Mouse (Mus musculus) intestine, embryonic 14.5 days (tissue): Measurements from ENCODE around the gene Psmb10. TPM values are rescaled to one million over a fixed set of nuclear protein-coding genes. Genes with fewer than 3 reads are reported as not detected.
"Not testable (repeated sequence)": the region's sequence is repeated elsewhere in the genome, so short reads cannot be mapped to it uniquely, and the experiment has no call there.

ENCODE experiments used
- ATAC-seq: fragments of 200-750 bp; cut with Nextera tagmentation; replicated peaks from 2 replicates; pipeline ENCODE4 v1.8.0; 2017; ENCODE audit warnings: low read depth, moderate number of reproducible peaks, moderate TSS enrichment, moderate library complexity; ENCODE audit not compliant: low FRiP score, low TSS enrichment
- DNase-seq: peaks from one replicate; pipeline ENCODE4 v3.0.0-alpha.2; 2018; ENCODE audit warnings: low spot score
- H3K27ac ChIP-seq: fragments of 300-500 bp; sonication (generic); 2 replicates; pipeline ENCODE4 v1.5.1; 2014; ENCODE audit warnings: low read depth, mild to moderate bottlenecking, control low read depth
- H3K27me3 ChIP-seq: fragments of 300-500 bp; sonication (generic); replicated peaks from 2 replicates; pipeline ENCODE4 v1.6.1; 2014; ENCODE audit warnings: low read length, control low read depth; ENCODE audit not compliant: control insufficient read depth, insufficient read depth
- H3K36me3 ChIP-seq: fragments of 300-500 bp; sonication (generic); 2 replicates; pipeline ENCODE4 v1.6.1; 2014; ENCODE audit warnings: low read length, control low read depth; ENCODE audit not compliant: control insufficient read depth, insufficient read depth
- H3K4me1 ChIP-seq: fragments of 300-500 bp; sonication (generic); replicated peaks from 2 replicates; pipeline ENCODE4 v1.6.1; 2014; ENCODE audit warnings: low read length, control low read depth, mixed read lengths; ENCODE audit not compliant: control insufficient read depth, insufficient read depth
- H3K4me2 ChIP-seq: fragments of 300-500 bp; sonication (generic); 2 replicates; pipeline ENCODE4 v1.6.1; 2014; ENCODE audit warnings: low read length
- H3K4me3 ChIP-seq: fragments of 300-500 bp; sonication (generic); 2 replicates; pipeline ENCODE4 v1.5.1; 2014; ENCODE audit warnings: low read depth, low read length, control low read depth, mixed read lengths
- H3K9ac ChIP-seq: fragments of 300-500 bp; sonication (generic); 2 replicates; pipeline ENCODE4 v1.6.1; 2014; ENCODE audit warnings: mild to moderate bottlenecking, low read length
- H3K9me3 ChIP-seq: fragments of 300-500 bp; sonication (generic); 2 replicates; pipeline ENCODE4 v1.6.1; 2016; ENCODE audit warnings: low read length, control low read depth; ENCODE audit not compliant: control insufficient read depth
- WGBS: fragments of 180-500 bp; shearing (Covaris S2); extraction: QIAGEN DNeasy Blood & Tissue Kit; methylation state at CpG from one replicate; pipeline ENCODE4 v1.1.7; 2014; 5-methylcytosine and 5-hydroxymethylcytosine counted together
- polyA plus RNA-seq: library from polyadenylated mRNA; unstranded; fragments of >200 nt; fragmentation: Nextera tagmentation; extraction: Ambion mirVana; gene quantifications from 2 replicates; pipeline ENCODE4 v1.2.1, GENCODE M21; 2014

Psmb10 gene
- 64.2 and 64.8 TPM in 2 replicates for polyA plus RNA-seq

- no peak for DNase-seq
Measured at GRCm38 (mm10) chr8:105938306-105938669, at the start of gene Psmb10. Gene Psmb10 (minus strand): TSS chr8:105938444.

DNA sequence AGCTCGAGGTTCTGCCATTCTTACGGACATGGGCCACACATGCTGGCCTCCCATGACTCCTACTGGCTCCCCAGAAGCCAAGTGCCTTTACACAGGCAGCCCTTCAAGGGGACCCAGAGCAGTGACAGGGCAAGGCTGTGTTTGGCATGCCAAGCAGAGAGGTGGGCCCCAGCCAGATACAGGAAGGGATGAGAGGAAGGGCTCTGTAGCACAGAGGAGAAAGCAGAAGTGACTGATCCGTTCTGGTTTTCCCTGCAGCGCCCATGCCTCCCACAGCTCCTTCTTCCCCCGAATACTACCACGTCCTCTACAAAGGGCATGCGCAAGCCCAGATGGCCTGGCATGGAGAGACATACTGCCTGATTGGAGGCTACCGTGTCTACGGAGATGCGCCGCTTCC lies 45.2 kb upstream of the Psmb10 start:
- H3K4me3 ChIP-seq, H3K9me3 ChIP-seq, DNase-seq, H3K9ac ChIP-seq, H3K27ac ChIP-seq, ATAC-seq, H3K4me2 ChIP-seq, H3K27me3 ChIP-seq, H3K36me3 ChIP-seq, H3K4me1 ChIP-seq: not testable (repeated sequence)
- whole genome bisulfite sequencing, result 80% methylated on average over 11 of the region's 11 CpGs

More at GRCm38 (mm10) chr8:105938306-105938669, at the start of gene Psmb10:
- H3K27me3 ChIP-seq, result no peaks in the 10 kb centered on the region
- ATAC-seq, result no peak
- H3K9me3 ChIP-seq, result no peaks in the 10 kb centered on the region
- peaks cover 13% of the 10 kb centered on the region; the same call in 1 of the 2 replicates for H3K4me1 ChIP-seq
- 16% methylated on average over 4 of the region's 4 CpGs for WGBS
- H3K9ac ChIP-seq, result peak within 1 kb of the TSS; percentile 63
- H3K4me3 ChIP-seq, result peak within 1 kb of the TSS; percentile 82
- H3K36me3 ChIP-seq, result peaks cover 26% of the 10 kb centered on the region
- peak within 1 kb of the TSS; percentile 69 for H3K27ac ChIP-seq
- peak within 1 kb of the TSS; percentile 94 for H3K4me2 ChIP-seq

- 85% methylated on average over 1 of the region's 1 CpGs for WGBS
Measured at GRCm38 (mm10) chr8:105981146-105981545, 42.9 kb upstream of the Psmb10 start.

DNA sequence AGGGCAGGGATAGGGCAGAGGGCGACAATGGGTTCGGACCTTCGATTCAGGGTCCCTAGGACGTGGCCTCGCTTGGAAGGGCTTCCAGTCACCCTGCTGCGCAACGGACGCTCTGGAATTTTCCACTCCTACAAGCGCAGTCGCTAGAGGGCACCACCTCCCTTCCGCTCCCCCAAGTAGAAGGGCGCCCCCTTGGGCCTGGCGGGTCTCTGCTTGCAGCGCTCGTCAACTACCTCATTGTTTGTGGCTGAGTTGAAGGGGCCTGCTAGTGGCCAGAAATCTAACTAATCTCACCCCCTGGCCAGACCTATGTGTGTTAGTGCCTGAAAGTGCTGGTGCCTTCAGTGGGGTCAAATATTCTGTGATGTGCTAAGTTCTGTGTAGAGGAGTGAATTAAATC lies 41.1 kb upstream of the Psmb10 start, which contains the start of gene Dpep3:
Gene Dpep3 (minus strand): TSS at position 105 of the 400 bp plus-strand sequence.
- no peaks in the 10 kb centered on the region for H3K36me3 ChIP-seq
- H3K4me2 ChIP-seq, result no peak within 1 kb of the TSS
- WGBS, result 91% methylated on average over 15 of the region's 15 CpGs
- no peak within 1 kb of the TSS for H3K27ac ChIP-seq
- no peak within 1 kb of the TSS for H3K9ac ChIP-seq
- H3K4me1 ChIP-seq, result no peaks in the 10 kb centered on the region
- H3K4me3 ChIP-seq, result no peak within 1 kb of the TSS
- DNase-seq (no peak), ATAC-seq (no peak)
- H3K27me3 ChIP-seq, result no peaks in the 10 kb centered on the region
- H3K9me3 ChIP-seq, result no peaks in the 10 kb centered on the region

More at GRCm38 (mm10) chr8:105981146-105981545, 42.9 kb upstream of the Psmb10 start:
- DNase-seq (no peak), ATAC-seq (no peak)
- Histone ChIP-seq H3K9me3 (no peaks in the 10 kb centered on the region), H3K4me3 (no peak overlapping the region), H3K4me1 (0 out of 2 replicates have a peak, but pooled peaks cover under 1% of the 10 kb centered on the region), H3K4me2 (no peak overlapping the region), H3K27ac (no peak overlapping the region), H3K27me3 (no peaks in the 10 kb centered on the region), H3K9ac (no peak overlapping the region), H3K36me3 (no peaks in the 10 kb centered on the region)

DNA sequence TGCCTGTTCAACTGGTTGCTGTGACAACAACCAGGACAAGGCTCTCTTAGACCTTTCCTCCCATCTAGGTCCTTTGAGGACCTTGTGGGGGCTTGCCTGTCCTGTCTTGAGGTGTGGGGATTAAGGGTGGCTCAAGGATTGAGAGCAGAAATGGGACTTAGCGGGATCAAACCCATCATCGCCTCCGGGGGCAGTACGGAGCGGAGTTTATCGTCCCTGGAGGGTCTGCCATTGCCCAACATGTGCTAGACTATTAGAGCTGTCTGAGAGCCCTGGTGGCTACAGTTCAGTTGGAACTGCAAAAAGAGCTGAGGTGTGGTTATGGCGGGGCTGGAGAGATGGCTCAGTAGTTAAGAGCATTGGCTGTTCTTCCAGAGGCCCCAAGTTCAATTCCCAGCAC lies 37.1 kb upstream of the Psmb10 start:
- H3K27me3 ChIP-seq, result no peaks in the 10 kb centered on the region
- H3K9ac ChIP-seq, result no peak overlapping the region
- H3K4me2 ChIP-seq, result no peak overlapping the region
- H3K4me1 ChIP-seq, result no peaks in the 10 kb centered on the region
- DNase-seq (no peak), ATAC-seq (no peak)
- 76% methylated on average over 7 of the region's 7 CpGs for WGBS
- no peak overlapping the region for H3K4me3 ChIP-seq
- no peaks in the 10 kb centered on the region for H3K9me3 ChIP-seq
- no peaks in the 10 kb centered on the region for H3K36me3 ChIP-seq
- no peak overlapping the region for H3K27ac ChIP-seq

GRCm38 (mm10) chr8:105971019-105971720 lies 32.9 kb upstream of the Psmb10 start:
- DNase-seq (no peak), ATAC-seq (no peak)
- no peaks in the 10 kb centered on the region for H3K36me3 ChIP-seq
- H3K9me3 ChIP-seq, result no peaks in the 10 kb centered on the region
- H3K27ac ChIP-seq, result no peak overlapping the region
- H3K4me3 ChIP-seq, result no peak overlapping the region
- H3K27me3 ChIP-seq, result no peaks in the 10 kb centered on the region
- H3K9ac ChIP-seq, result no peak overlapping the region
- H3K4me1 ChIP-seq, result peaks cover 9% of the 10 kb centered on the region
- H3K4me2 ChIP-seq, result no peak overlapping the region
- 78% methylated on average over 8 of the region's 8 CpGs for WGBS

GRCm38 (mm10) chr8:105969367-105969766 lies 31.1 kb upstream of the Psmb10 start:
- H3K4me3 ChIP-seq, result no peak overlapping the region
- no peak for ATAC-seq
- peaks cover 12% of the 10 kb centered on the region for H3K4me1 ChIP-seq
- H3K9me3 ChIP-seq, result no peaks in the 10 kb centered on the region
- no peaks in the 10 kb centered on the region for H3K36me3 ChIP-seq
- no peak overlapping the region for H3K27ac ChIP-seq
- no peak for DNase-seq
- 72% methylated on average over 1 of the region's 1 CpGs for WGBS
- H3K27me3 ChIP-seq, result no peaks in the 10 kb centered on the region
- no peak overlapping the region for H3K4me2 ChIP-seq
- H3K9ac ChIP-seq, result no peak overlapping the region

- H3K36me3 ChIP-seq, result no peaks in the 10 kb centered on the region
- H3K4me3 ChIP-seq, result peak overlapping the region; percentile 78
- H3K4me1 ChIP-seq, result peaks cover 18% of the 10 kb centered on the region
- ATAC-seq (no peak), DNase-seq (peak; percentile 72)
- peak overlapping the region; percentile 51 for H3K27ac ChIP-seq
- peak overlapping the region; percentile 66 for H3K4me2 ChIP-seq
- no peaks in the 10 kb centered on the region for H3K27me3 ChIP-seq
- no peaks in the 10 kb centered on the region for H3K9me3 ChIP-seq
- peak overlapping the region; percentile 8; the same call in 1 of the 2 replicates for H3K9ac ChIP-seq
- WGBS, result 10% methylated on average over 19 of the region's 19 CpGs
Measured at GRCm38 (mm10) chr8:105966692-105967311, 28.6 kb upstream of the Psmb10 start.
